Mouse (Mus musculus) forebrain, postnatal 0 days (tissue): ENCODE results near the gene Atad1. TPM values are rescaled to one million over a fixed set of nuclear protein-coding genes. Genes with fewer than 3 reads are reported as not detected.
A peak's percentile ranks its signal among the peaks of the same experiment; 100 is the strongest.

ENCODE experiments used
- ATAC-seq: fragments of 200-750 bp; cut with Nextera tagmentation; 2 replicates; pipeline ENCODE4 v1.8.0; 2017; ENCODE audit warnings: mild to moderate bottlenecking, moderate library complexity
- DNase-seq: peaks from one replicate; pipeline ENCODE4 v3.0.0-alpha.2; 2015
- H3K27ac ChIP-seq: fragments of 300-500 bp; sonication (generic); 2 replicates; pipeline ENCODE4 v1.5.1; 2014; ENCODE audit warnings: low read depth, mild to moderate bottlenecking, antibody characterized with exemption, low read length, moderate library complexity, mixed read lengths
- H3K27me3 ChIP-seq: fragments of 300-500 bp; sonication (generic); 2 replicates; pipeline ENCODE4 v1.6.1; 2014; ENCODE audit warnings: mild to moderate bottlenecking, low read length, mixed read lengths; ENCODE audit not compliant: insufficient read depth
- H3K36me3 ChIP-seq: fragments of 300-500 bp; sonication (generic); 2 replicates; pipeline ENCODE4 v1.6.1; 2014; ENCODE audit warnings: mild to moderate bottlenecking, moderate library complexity; ENCODE audit not compliant: insufficient read depth
- H3K4me1 ChIP-seq: fragments of 300-500 bp; sonication (generic); 2 replicates; pipeline ENCODE4 v1.6.1; 2014; ENCODE audit warnings: antibody characterized with exemption; ENCODE audit not compliant: insufficient read depth
- H3K4me2 ChIP-seq: fragments of 300-500 bp; sonication (generic); 2 replicates; pipeline ENCODE4 v1.6.1; 2014; ENCODE audit warnings: low read depth, mild to moderate bottlenecking, moderate library complexity
- H3K4me3 ChIP-seq: fragments of 300-500 bp; sonication (generic); 2 replicates; pipeline ENCODE4 v1.5.1; 2014; ENCODE audit warnings: low read depth, low read length, mixed read lengths
- H3K9ac ChIP-seq: fragments of 300-500 bp; sonication (generic); 2 replicates; pipeline ENCODE4 v1.6.1; 2014; ENCODE audit warnings: mild to moderate bottlenecking
- H3K9me3 ChIP-seq: fragments of 300-500 bp; sonication (generic); 2 replicates; pipeline ENCODE4 v1.6.1; 2016; ENCODE audit warnings: low read length
- CTCF ChIP-seq: sonication (generic); IDR thresholded peaks from 2 replicates; pipeline ENCODE4 v1.5.1; 2016; ENCODE audit warnings: antibody characterized with exemption, control low read depth, low read depth
- WGBS: fragments of 180-500 bp; shearing (Covaris S2); extraction: QIAGEN DNeasy Blood & Tissue Kit; methylation state at CpG from one replicate; pipeline ENCODE4 v1.1.7; 2014; 5-methylcytosine and 5-hydroxymethylcytosine counted together
- polyA plus RNA-seq: library from polyadenylated mRNA; unstranded; fragments of >200 nt; fragmentation: Nextera tagmentation; extraction: Ambion mirVana; gene quantifications from 2 replicates; pipeline ENCODE4 v1.2.1, GENCODE M21; 2015
- total RNA-seq: library from RNA; depleted of rRNA; stranded (reverse); fragments of >200 nt; gene quantifications from 2 replicates; pipeline ENCODE4 v1.2.3, GENCODE M21; 2014

The Atad1 gene
- total and polyA plus RNA-seq, 2 experiments from 2014 or later = 121 to 173 TPM

DNA sequence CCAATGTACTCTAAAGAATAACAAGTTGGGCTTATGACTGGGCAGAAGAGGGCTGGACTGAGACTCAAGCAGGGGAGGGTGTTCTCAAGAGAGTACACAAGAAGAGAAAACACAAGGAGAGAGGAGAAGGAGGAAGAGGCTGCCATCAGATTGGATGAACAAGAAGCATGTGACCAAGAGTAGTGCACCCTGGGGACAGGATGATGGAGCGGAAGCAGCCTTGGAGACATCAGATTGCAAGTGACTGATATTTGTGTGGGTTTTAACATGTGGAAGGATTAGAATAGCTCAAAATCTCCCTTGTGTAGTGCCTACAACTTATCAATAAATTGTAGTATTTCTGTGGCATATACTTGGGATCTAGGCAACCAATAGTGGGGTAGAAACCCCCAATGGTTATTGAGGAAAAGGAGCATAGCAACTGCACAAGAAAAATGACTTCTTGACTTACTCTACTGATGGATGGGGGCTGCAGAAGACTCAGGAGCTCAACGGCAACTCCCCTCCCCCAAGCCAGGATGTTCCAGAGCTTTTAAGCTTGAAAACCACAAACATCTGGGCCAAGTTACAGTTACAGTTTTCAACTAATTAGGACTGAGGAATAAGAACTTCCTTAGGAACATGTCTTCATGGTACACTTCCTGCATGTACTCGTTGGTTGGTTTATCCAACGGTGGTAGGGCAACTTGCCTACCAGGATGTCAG is 1.2 kb upstream of the Atad1 start:
- no peaks in the 10 kb centered on the region for H3K36me3 ChIP-seq
- H3K27me3 ChIP-seq = no peaks in the 10 kb centered on the region
- no peaks in the 10 kb centered on the region for H3K4me1 ChIP-seq
- ATAC-seq (no peak), DNase-seq (no peak)
- H3K27ac ChIP-seq = no peak overlapping the region
- H3K4me3 ChIP-seq = no peak overlapping the region
- no peak overlapping the region for H3K4me2 ChIP-seq
- no peak for TF ChIP-seq CTCF
- 92% methylated on average over 4 of the region's 4 CpGs for WGBS
- H3K9me3 ChIP-seq = no peaks in the 10 kb centered on the region
- no peak overlapping the region for H3K9ac ChIP-seq

DNA sequence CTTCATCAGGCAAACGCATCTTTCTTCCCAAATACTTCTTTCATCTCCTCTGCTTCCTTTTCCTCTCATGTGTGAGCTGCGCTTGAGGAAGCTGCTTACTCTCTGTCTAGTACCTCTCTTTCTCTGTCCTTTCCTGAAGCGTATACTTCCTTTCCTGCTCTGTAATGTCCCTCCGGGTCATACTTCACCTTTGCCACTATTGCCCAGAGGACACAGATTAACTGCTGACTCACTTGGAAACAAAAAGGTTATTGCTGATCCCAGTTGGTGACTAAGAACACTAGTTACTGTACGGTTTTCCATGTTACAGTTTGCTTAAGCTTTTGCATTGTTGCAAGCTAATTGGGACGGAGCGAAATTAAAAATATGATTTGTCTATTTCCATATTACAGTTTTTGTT is 1.7 kb downstream of the Atad1 start:
- Histone ChIP-seq H3K36me3 (no peaks in the 10 kb centered on the region), H3K4me3 (no peak overlapping the region), H3K4me1 (no peaks in the 10 kb centered on the region), H3K27me3 (no peaks in the 10 kb centered on the region), H3K27ac (no peak overlapping the region), H3K4me2 (no peak overlapping the region), H3K9ac (no peak overlapping the region), H3K9me3 (no peaks in the 10 kb centered on the region)
- TF ChIP-seq CTCF = no peak
- ATAC-seq = no peak
- no peak for DNase-seq
- WGBS = 91% methylated on average over 7 of the region's 7 CpGs

DNA sequence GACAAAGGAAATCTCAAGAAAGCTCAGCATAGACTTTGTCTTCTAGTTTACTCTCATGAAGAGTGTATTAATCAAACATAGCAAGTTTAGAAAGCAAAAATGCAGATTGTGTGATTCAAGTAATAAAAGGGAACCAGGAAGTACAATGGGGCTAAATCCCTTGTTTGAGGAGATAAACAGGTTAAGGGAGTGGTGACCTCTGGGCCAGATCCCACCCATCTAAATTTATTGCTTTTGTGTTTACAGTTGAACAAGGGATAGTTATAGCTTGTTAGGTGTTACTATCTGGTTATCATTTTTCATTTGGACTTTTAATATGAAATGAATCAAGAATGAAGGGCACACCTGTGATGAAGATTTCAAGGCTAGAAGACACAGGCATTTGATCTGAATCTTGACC is 6.7 kb downstream of the Atad1 start:
- Histone ChIP-seq H3K27ac (no peak overlapping the region), H3K4me3 (no peak overlapping the region), H3K4me1 (no peaks in the 10 kb centered on the region), H3K9ac (no peak overlapping the region), H3K27me3 (no peaks in the 10 kb centered on the region), H3K36me3 (no peaks in the 10 kb centered on the region), H3K4me2 (no peak overlapping the region), H3K9me3 (no peaks in the 10 kb centered on the region)
- ATAC-seq = no peak
- TF ChIP-seq CTCF = no peak
- no peak for DNase-seq

DNA sequence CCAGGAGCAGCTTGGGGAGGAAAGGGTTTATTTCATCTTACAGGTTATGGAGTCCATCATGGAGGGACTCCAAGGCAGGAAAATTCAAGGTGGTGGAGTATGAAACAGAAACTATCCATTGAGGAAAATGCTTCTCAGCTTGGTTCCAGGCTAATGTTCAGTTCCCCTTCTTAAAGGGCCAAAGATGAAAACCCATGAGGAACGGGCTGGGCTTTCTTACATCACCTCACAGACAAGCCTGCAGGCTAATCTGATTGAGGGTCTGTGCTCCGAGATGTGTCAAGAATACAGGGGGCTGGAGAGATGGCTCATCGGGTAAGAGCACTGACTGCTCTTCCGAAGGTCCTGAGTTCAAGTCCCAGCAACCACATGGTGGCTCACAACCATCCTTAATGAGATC is 9.8 kb downstream of the Atad1 start:
- H3K4me2 ChIP-seq = no peak overlapping the region
- ATAC-seq (no peak), DNase-seq (no peak)
- no peak overlapping the region for H3K27ac ChIP-seq
- no peak for TF ChIP-seq CTCF
- no peaks in the 10 kb centered on the region; the same call in 1 of the 2 replicates for H3K4me1 ChIP-seq
- H3K9ac ChIP-seq = no peak overlapping the region
- H3K4me3 ChIP-seq = no peak overlapping the region
- no peaks in the 10 kb centered on the region for H3K27me3 ChIP-seq
- no peaks in the 10 kb centered on the region for H3K36me3 ChIP-seq
- H3K9me3 ChIP-seq = no peaks in the 10 kb centered on the region
- 88% methylated on average over 4 of the region's 4 CpGs for WGBS

DNA sequence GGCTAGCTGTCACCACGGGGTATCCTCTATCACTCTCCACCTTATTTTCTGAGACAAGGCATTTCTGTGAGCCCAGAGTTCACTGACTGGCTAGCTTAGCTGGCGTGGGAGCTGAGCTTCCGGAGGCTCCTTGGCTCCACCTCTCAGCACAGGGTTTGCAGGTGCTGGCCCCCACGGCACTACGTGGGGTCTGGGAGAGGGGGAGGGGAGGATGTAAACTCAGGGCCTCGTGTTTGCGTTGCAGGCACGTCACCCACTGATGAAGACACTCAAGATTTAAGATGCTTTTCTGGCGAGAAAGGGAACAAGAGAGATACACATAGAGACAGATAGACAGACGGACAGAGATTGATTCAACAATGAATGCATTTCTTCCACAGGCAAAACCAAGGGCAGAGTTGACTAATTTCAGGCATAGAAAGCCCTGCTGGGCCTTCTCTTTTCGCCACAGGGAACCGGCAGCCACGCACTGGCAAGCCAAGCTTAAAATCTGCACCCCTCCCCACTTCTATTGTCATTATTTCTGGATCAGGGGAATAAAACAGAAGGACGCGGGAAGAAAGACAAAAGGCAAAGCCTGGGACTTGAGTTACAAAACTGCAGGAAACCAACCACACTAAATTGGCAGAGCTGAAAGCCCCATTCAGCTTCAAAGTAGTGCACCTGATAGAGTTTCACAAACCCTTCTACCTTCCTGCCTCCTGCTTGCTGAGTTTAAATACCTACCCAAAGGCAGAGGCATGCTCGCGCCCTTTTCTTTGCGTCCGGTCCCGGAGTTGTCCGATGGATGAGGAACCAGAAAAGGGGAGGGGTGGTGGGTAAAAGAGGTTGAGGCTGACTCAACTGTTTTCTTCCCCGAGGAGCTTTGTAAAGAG is 12.9 kb downstream of the Atad1 start:
- no peak overlapping the region for H3K9ac ChIP-seq
- H3K27ac ChIP-seq = no peak overlapping the region
- no peaks in the 10 kb centered on the region for H3K36me3 ChIP-seq
- peak; percentile 36; the same call in 1 of the 2 replicates for ATAC-seq
- H3K27me3 ChIP-seq = no peaks in the 10 kb centered on the region
- 3% methylated on average over 22 of the region's 22 CpGs for WGBS
- no peaks in the 10 kb centered on the region for H3K9me3 ChIP-seq
- peak overlapping the region; percentile 30 for H3K4me2 ChIP-seq
- H3K4me3 ChIP-seq = peak overlapping the region; percentile 1; the same call in 1 of the 2 replicates
- DNase-seq = peak; percentile 17
- TF ChIP-seq CTCF = no peak
- no peaks in the 10 kb centered on the region; the same call in 1 of the 2 replicates for H3K4me1 ChIP-seq

DNA sequence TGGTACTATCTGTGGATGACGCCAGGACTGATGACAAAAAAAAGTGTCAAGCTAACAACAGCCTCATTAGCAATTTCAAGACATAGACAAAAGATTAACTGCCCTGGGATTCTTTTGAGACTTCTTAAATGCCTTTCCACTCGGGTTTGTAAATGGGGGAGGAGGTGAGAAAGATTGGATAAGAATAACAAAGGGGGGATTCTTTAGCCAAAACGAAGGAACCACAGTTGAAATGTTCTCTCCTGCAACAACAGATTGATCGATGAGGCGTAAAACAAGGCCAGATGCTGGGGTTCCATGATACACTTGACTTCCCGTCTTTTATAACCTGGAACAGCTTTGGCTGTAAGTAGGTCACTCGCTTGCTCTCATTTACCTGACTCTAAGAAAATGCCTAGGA is 15.8 kb downstream of the Atad1 start:
- H3K4me2 ChIP-seq = no peak overlapping the region
- H3K9ac ChIP-seq = no peak overlapping the region
- H3K36me3 ChIP-seq = no peaks in the 10 kb centered on the region
- no peaks in the 10 kb centered on the region for H3K27me3 ChIP-seq
- DNase-seq = no peak
- H3K4me1 ChIP-seq = no peaks in the 10 kb centered on the region; the same call in 1 of the 2 replicates
- no peak overlapping the region for H3K27ac ChIP-seq
- H3K4me3 ChIP-seq = no peak overlapping the region
- ATAC-seq = no peak
- WGBS = 16% methylated on average over 7 of the region's 7 CpGs
- no peaks in the 10 kb centered on the region for H3K9me3 ChIP-seq
- no peak for TF ChIP-seq CTCF

DNA sequence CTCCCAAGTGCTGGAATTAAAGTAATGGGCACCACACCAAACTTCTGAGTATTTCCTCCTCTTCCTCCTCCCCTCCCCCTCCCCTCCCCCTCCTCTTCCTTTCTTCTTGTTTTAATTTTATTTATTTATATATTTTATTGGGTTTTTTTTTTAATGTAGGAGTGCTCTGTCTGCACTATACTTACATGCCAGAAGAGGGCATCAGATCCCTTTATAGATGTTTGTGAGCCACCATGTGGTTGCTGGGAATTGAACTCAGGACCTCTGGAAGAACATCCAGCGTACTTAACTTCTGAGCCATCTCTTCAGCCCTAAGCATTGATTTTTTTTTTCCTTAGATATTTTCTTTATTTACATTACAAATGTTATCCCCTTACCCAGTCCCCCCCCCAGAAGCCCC is 19.3 kb downstream of the Atad1 start:
- ATAC-seq = no peak

More for the DNA sequence above, 19.3 kb downstream of the Atad1 start:
- no peak for TF ChIP-seq CTCF
- H3K9ac ChIP-seq = no peak overlapping the region
- 94% methylated on average over 1 of the region's 1 CpGs for WGBS
- H3K4me1 ChIP-seq = no peaks in the 10 kb centered on the region
- H3K9me3 ChIP-seq = no peaks in the 10 kb centered on the region
- H3K4me2 ChIP-seq = no peak overlapping the region
- H3K4me3 ChIP-seq = no peak overlapping the region
- H3K36me3 ChIP-seq = no peaks in the 10 kb centered on the region
- H3K27ac ChIP-seq = no peak overlapping the region
- H3K27me3 ChIP-seq = no peaks in the 10 kb centered on the region
- no peak for DNase-seq
